Mouse (Mus musculus): ENCODE results near the gene Picalm. TPM values are rescaled to one million over a fixed set of nuclear protein-coding genes. Genes with fewer than 3 reads are reported as not detected.
"Not testable (repeated sequence)": the region's sequence is repeated elsewhere in the genome, so short reads cannot be mapped to it uniquely, and the experiment has no call there.

Picalm gene
- polyA plus RNA-seq, 1 experiment = 40.1 TPM

- Histone ChIP-seq H3K36me3 (ENCODE audit: control insufficient read depth, insufficient read depth) (peaks cover 10% of the 10 kb centered on the region), H3K4me3 (no peak overlapping the region), H3K4me2 (ENCODE audit: low read depth) (no peak overlapping the region), H3K27me3 (ENCODE audit: control insufficient read depth, insufficient read depth, insufficient read length) (no peaks in the 10 kb centered on the region), H3K79me2 (ENCODE audit: control insufficient read depth, insufficient read depth) (peaks cover 96% of the 10 kb centered on the region), H3ac (ENCODE audit: control insufficient read depth, insufficient read length) (no peak overlapping the region)
- no peak for TF ChIP-seq CEBPB (IDR thresholded peaks at IDR 0.05; ENCODE audit: insufficient read depth, poor library complexity, severe bottlenecking)
- no peak for TF ChIP-seq E2F4 (IDR thresholded peaks at IDR 0.05; ENCODE audit: insufficient read depth)
- TF ChIP-seq MAX (IDR thresholded peaks at IDR 0.05; ENCODE audit: low read depth) = no peak
- TF ChIP-seq MYOG (IDR thresholded peaks at IDR 0.05; ENCODE audit: control insufficient read depth in 1 of 3, insufficient read depth in 1 of 3, insufficient read length in 2 of 3, low read depth in 2 of 3) = no peak
- no peak for TF ChIP-seq MYOD1 (IDR thresholded peaks at IDR 0.05; ENCODE audit: control insufficient read depth in 1 of 3, insufficient read length in 2 of 3, low read depth in 2 of 3)
- TF ChIP-seq USF1 (IDR thresholded peaks at IDR 0.05; ENCODE audit: low read depth) = no peak
Observed at GRCm38 (mm10) chr7:90150311-90150710, 20.3 kb downstream of the Picalm start.

GRCm38 (mm10) chr7:90158034-90158433, 28.0 kb downstream of the Picalm start:
- H3ac ChIP-seq (ENCODE audit: control insufficient read depth, insufficient read length) = no peak overlapping the region
- H3K36me3 ChIP-seq (ENCODE audit: control insufficient read depth, insufficient read depth) = peaks cover 20% of the 10 kb centered on the region
- H3K79me2 ChIP-seq (ENCODE audit: control insufficient read depth, insufficient read depth) = peaks cover 79% of the 10 kb centered on the region
- TF ChIP-seq REST (IDR thresholded peaks at IDR 0.05; ENCODE audit: insufficient read depth, insufficient read length) (no peak), SRF (IDR thresholded peaks at IDR 0.05; ENCODE audit: control insufficient read depth, insufficient read length, low read depth) (no peak), TCF3 (IDR thresholded peaks at IDR 0.05; ENCODE audit: insufficient read length, low read depth) (no peak), MAX (IDR thresholded peaks at IDR 0.05; ENCODE audit: low read depth) (no peak), USF1 (IDR thresholded peaks at IDR 0.05; ENCODE audit: low read depth) (no peak), E2F4 (IDR thresholded peaks at IDR 0.05; ENCODE audit: insufficient read depth) (no peak), CEBPB (IDR thresholded peaks at IDR 0.05; ENCODE audit: insufficient read depth, poor library complexity, severe bottlenecking) (no peak)
- H3K27me3 ChIP-seq (ENCODE audit: control insufficient read depth, insufficient read depth, insufficient read length) = no peaks in the 10 kb centered on the region
- no peak overlapping the region for H3K4me3 ChIP-seq
- H3K4me2 ChIP-seq (ENCODE audit: low read depth) = no peak overlapping the region

GRCm38 (mm10) chr7:90160598-90160997, 30.6 kb downstream of the Picalm start:
- H3K36me3 ChIP-seq (ENCODE audit: control insufficient read depth, insufficient read depth) = peaks cover 26% of the 10 kb centered on the region
- peaks cover 72% of the 10 kb centered on the region for H3K79me2 ChIP-seq (ENCODE audit: control insufficient read depth, insufficient read depth)
- H3K4me2 ChIP-seq (ENCODE audit: low read depth) = no peak overlapping the region
- TF ChIP-seq POLR2AphosphoS2 (IDR thresholded peaks at IDR 0.05; ENCODE audit: insufficient read length, low read depth) (no peak), TCF3 (IDR thresholded peaks at IDR 0.05; ENCODE audit: insufficient read length, low read depth) (no peak), MYOD1 (IDR thresholded peaks at IDR 0.05; ENCODE audit: control insufficient read depth in 1 of 3, insufficient read length in 2 of 3, low read depth in 2 of 3) (no peak), CEBPB (IDR thresholded peaks at IDR 0.05; ENCODE audit: insufficient read depth, poor library complexity, severe bottlenecking) (no peak), MAX (IDR thresholded peaks at IDR 0.05; ENCODE audit: low read depth) (no peak), USF1 (IDR thresholded peaks at IDR 0.05; ENCODE audit: low read depth) (no peak), TCF12 (IDR thresholded peaks at IDR 0.05; ENCODE audit: insufficient read depth, poor library complexity, severe bottlenecking) (no peak), E2F4 (IDR thresholded peaks at IDR 0.05; ENCODE audit: insufficient read depth) (no peak), POLR2A (IDR thresholded peaks at IDR 0.05; ENCODE audit: insufficient read length, low read depth) (no peak), SRF (IDR thresholded peaks at IDR 0.05; ENCODE audit: control insufficient read depth, insufficient read length, low read depth) (no peak), REST (IDR thresholded peaks at IDR 0.05; ENCODE audit: insufficient read depth, insufficient read length) (no peak)
- H3K27me3 ChIP-seq (ENCODE audit: control insufficient read depth, insufficient read depth, insufficient read length) = no peaks in the 10 kb centered on the region
- H3ac ChIP-seq (ENCODE audit: control insufficient read depth, insufficient read length) = no peak overlapping the region
- H3K4me3 ChIP-seq = no peak overlapping the region

- peaks cover 40% of the 10 kb centered on the region for H3K36me3 ChIP-seq (ENCODE audit: control insufficient read depth, insufficient read depth)
- peaks cover 35% of the 10 kb centered on the region for H3K79me2 ChIP-seq (ENCODE audit: control insufficient read depth, insufficient read depth)
- no peak overlapping the region for H3K4me3 ChIP-seq
- no peak overlapping the region for H3ac ChIP-seq (ENCODE audit: control insufficient read depth, insufficient read length)
- no peak for TF ChIP-seq MYOG (IDR thresholded peaks at IDR 0.05; ENCODE audit: control insufficient read depth in 1 of 3, insufficient read depth in 1 of 3, insufficient read length in 2 of 3, low read depth in 2 of 3)
- TF ChIP-seq E2F4 (IDR thresholded peaks at IDR 0.05; ENCODE audit: insufficient read depth) = no peak
- no peak for TF ChIP-seq SRF (IDR thresholded peaks at IDR 0.05; ENCODE audit: control insufficient read depth, insufficient read length, low read depth)
- TF ChIP-seq CEBPB (IDR thresholded peaks at IDR 0.05; ENCODE audit: insufficient read depth, poor library complexity, severe bottlenecking) = no peak
- TF ChIP-seq POLR2A (IDR thresholded peaks at IDR 0.05; ENCODE audit: insufficient read length, low read depth) = no peak
- no peak for TF ChIP-seq TCF3 (IDR thresholded peaks at IDR 0.05; ENCODE audit: insufficient read length, low read depth)
- TF ChIP-seq REST (IDR thresholded peaks at IDR 0.05; ENCODE audit: insufficient read depth, insufficient read length) = no peak
- no peak for TF ChIP-seq USF1 (IDR thresholded peaks at IDR 0.05; ENCODE audit: low read depth)
- TF ChIP-seq MYOD1 (IDR thresholded peaks at IDR 0.05; ENCODE audit: control insufficient read depth in 1 of 3, insufficient read length in 2 of 3, low read depth in 2 of 3) = no peak
- TF ChIP-seq POLR2AphosphoS2 (IDR thresholded peaks at IDR 0.05; ENCODE audit: insufficient read length, low read depth) = no peak
- TF ChIP-seq MAX (IDR thresholded peaks at IDR 0.05; ENCODE audit: low read depth) = no peak
- no peaks in the 10 kb centered on the region for H3K27me3 ChIP-seq (ENCODE audit: control insufficient read depth, insufficient read depth, insufficient read length)
- H3K4me2 ChIP-seq (ENCODE audit: low read depth) = no peak overlapping the region
Observed at GRCm38 (mm10) chr7:90164276-90164675, 34.3 kb downstream of the Picalm start.

- H3ac ChIP-seq (ENCODE audit: control insufficient read depth, insufficient read length) = no peak overlapping the region
- no peaks in the 10 kb centered on the region for H3K27me3 ChIP-seq (ENCODE audit: control insufficient read depth, insufficient read depth, insufficient read length)
- peaks cover 42% of the 10 kb centered on the region for H3K36me3 ChIP-seq (ENCODE audit: control insufficient read depth, insufficient read depth)
- no peak overlapping the region for H3K4me2 ChIP-seq (ENCODE audit: low read depth)
- no peak overlapping the region for H3K4me3 ChIP-seq
- no peak for TF ChIP-seq MAX (IDR thresholded peaks at IDR 0.05; ENCODE audit: low read depth)
- TF ChIP-seq CEBPB (IDR thresholded peaks at IDR 0.05; ENCODE audit: insufficient read depth, poor library complexity, severe bottlenecking) = no peak
- no peak for TF ChIP-seq MYOD1 (IDR thresholded peaks at IDR 0.05; ENCODE audit: control insufficient read depth in 1 of 3, insufficient read length in 2 of 3, low read depth in 2 of 3)
- TF ChIP-seq MYOG (IDR thresholded peaks at IDR 0.05; ENCODE audit: control insufficient read depth in 1 of 3, insufficient read depth in 1 of 3, insufficient read length in 2 of 3, low read depth in 2 of 3) = no peak
- no peak for TF ChIP-seq TCF12 (IDR thresholded peaks at IDR 0.05; ENCODE audit: insufficient read depth, poor library complexity, severe bottlenecking)
- no peak for TF ChIP-seq POLR2A (IDR thresholded peaks at IDR 0.05; ENCODE audit: insufficient read length, low read depth)
- no peak for TF ChIP-seq USF1 (IDR thresholded peaks at IDR 0.05; ENCODE audit: low read depth)
- no peak for TF ChIP-seq SRF (IDR thresholded peaks at IDR 0.05; ENCODE audit: control insufficient read depth, insufficient read length, low read depth)
- no peak for TF ChIP-seq POLR2AphosphoS2 (IDR thresholded peaks at IDR 0.05; ENCODE audit: insufficient read length, low read depth)
- no peak for TF ChIP-seq TCF3 (IDR thresholded peaks at IDR 0.05; ENCODE audit: insufficient read length, low read depth)
- H3K79me2 ChIP-seq (ENCODE audit: control insufficient read depth, insufficient read depth) = peaks cover 21% of the 10 kb centered on the region
Observed at GRCm38 (mm10) chr7:90165970-90166369, 36.0 kb downstream of the Picalm start.

- Histone ChIP-seq H3K79me2 (ENCODE audit: control insufficient read depth, insufficient read depth) (peaks cover 14% of the 10 kb centered on the region), H3K36me3 (ENCODE audit: control insufficient read depth, insufficient read depth) (peaks cover 42% of the 10 kb centered on the region)
- H3ac ChIP-seq (ENCODE audit: control insufficient read depth, insufficient read length); H3K4me2 ChIP-seq (ENCODE audit: low read depth); H3K4me3 ChIP-seq; H3K27me3 ChIP-seq (ENCODE audit: control insufficient read depth, insufficient read depth, insufficient read length): not testable (repeated sequence)
Observed at GRCm38 (mm10) chr7:90167777-90168176, 37.8 kb downstream of the Picalm start.
